Mouse (Mus musculus): Measurements from ENCODE around the gene Naa80.

The Naa80 gene

GRCm38 (mm10) chr9:107594281-107595062, 15.8 kb downstream of the Naa80 start:
- no peak for DNase-seq (ENCODE audit: low spot score in 2 of 2)

GRCm38 (mm10) chr9:107596619-107597569, 18.2 kb downstream of the Naa80 start:
- no peak for DNase-seq (ENCODE audit: low spot score in 2 of 2)

GRCm38 (mm10) chr9:107598385-107598784, 19.7 kb downstream of the Naa80 start:
- DNase-seq (ENCODE audit: low spot score in 2 of 2) = no peak

- no peak for DNase-seq (ENCODE audit: low spot score in 2 of 2)
Measured at GRCm38 (mm10) chr9:107599433-107599832, 20.7 kb downstream of the Naa80 start.

- DNase-seq (ENCODE audit: low spot score in 2 of 2) = no peak
Measured at GRCm38 (mm10) chr9:107599842-107600241, 21.2 kb downstream of the Naa80 start.

- DNase-seq (ENCODE audit: low spot score in 2 of 2) = no peak
Measured at GRCm38 (mm10) chr9:107600745-107601144, 22.1 kb downstream of the Naa80 start.

- DNase-seq (ENCODE audit: low spot score in 2 of 2) = no peak
Measured at GRCm38 (mm10) chr9:107601275-107601674, 22.6 kb downstream of the Naa80 start.

- DNase-seq (ENCODE audit: low spot score in 2 of 2) = peak; percentile 86 to 93
Measured at GRCm38 (mm10) chr9:107602068-107602648, 23.5 kb downstream of the Naa80 start.

GRCm38 (mm10) chr9:107603251-107603650, 24.6 kb downstream of the Naa80 start:
- no peak for DNase-seq (ENCODE audit: low spot score in 2 of 2)

GRCm38 (mm10) chr9:107605041-107605661, 26.5 kb downstream of the Naa80 start:
- no peak for DNase-seq (ENCODE audit: low spot score in 2 of 2)

- DNase-seq (ENCODE audit: low spot score in 2 of 2) = no peak
Measured at GRCm38 (mm10) chr9:107606591-107606990, 27.9 kb downstream of the Naa80 start.

- DNase-seq (ENCODE audit: low spot score in 2 of 2) = no peak
Measured at GRCm38 (mm10) chr9:107607036-107607435, 28.3 kb downstream of the Naa80 start.

GRCm38 (mm10) chr9:107607653-107608245, 29.1 kb downstream of the Naa80 start:
- no peak for DNase-seq (ENCODE audit: low spot score in 2 of 2)

GRCm38 (mm10) chr9:107608741-107609432, 30.2 kb downstream of the Naa80 start, which contains the start of gene Sema3b:
Sema3b (minus strand) TSS chr9:107609229.
- DNase-seq (ENCODE audit: low spot score in 2 of 2) = no peak

GRCm38 (mm10) chr9:107609433-107609830, 30.7 kb downstream of the Naa80 start:
- DNase-seq (ENCODE audit: low spot score in 2 of 2) = no peak

- no peak for DNase-seq (ENCODE audit: low spot score in 2 of 2)
Measured at GRCm38 (mm10) chr9:107611456-107612190, 32.9 kb downstream of the Naa80 start.

GRCm38 (mm10) chr9:107612191-107612944, 33.7 kb downstream of the Naa80 start:
- peak; percentile 94 to 98 for DNase-seq (ENCODE audit: low spot score in 2 of 2)

- no peak for DNase-seq (ENCODE audit: low spot score in 2 of 2)
Measured at GRCm38 (mm10) chr9:107612945-107613569, 34.4 kb downstream of the Naa80 start.

GRCm38 (mm10) chr9:107615035-107615434, 36.3 kb downstream of the Naa80 start:
- no peak for DNase-seq (ENCODE audit: low spot score in 2 of 2)
